8 mouse cellular contexts compared by ENCODE assay signal in the genomic region with DNA sequence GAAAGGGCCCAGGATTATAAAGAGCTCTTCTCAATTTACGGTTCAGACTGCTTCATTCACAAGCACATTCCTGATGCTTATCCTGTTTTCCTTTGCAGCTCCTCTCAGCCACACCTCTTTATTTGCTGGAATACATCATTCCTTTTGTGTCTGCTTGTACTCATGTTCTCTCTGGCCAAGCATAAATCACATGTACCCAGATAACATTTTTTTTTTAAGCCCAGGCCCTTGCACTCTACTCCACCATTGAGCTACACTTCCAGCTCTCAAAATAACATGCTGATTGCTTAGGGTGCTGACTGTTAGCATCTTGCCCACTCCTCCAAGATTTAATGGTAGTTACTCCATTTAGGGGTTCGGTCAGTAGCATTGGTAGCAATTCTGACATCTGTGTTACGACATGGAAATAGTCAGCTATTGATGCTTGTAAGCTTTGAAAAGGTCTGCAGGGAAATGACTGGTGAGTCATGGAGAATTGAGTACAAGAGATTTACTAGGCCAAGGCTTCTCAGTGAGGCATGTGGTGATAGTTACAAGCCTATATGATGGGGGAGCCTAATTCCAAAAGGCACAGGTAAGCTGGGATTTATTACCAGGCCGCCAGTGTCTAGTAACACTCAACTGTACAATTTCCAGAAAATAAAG. TPM values are rescaled to one million over a fixed set of nuclear protein-coding genes. Genes with fewer than 3 reads are reported as not detected.
DNase-seq lines count a peak whose midpoint lies in the region; ATAC-seq and TF ChIP-seq lines count a peak whose summit lies in the region.

No protein-coding gene starts in this region.

- no peak for TF ChIP-seq POLR2A in limb, embryonic 14.5 days (IDR thresholded peaks at IDR 0.05; ENCODE audit: borderline replicate concordance, extremely low read depth, insufficient read depth, insufficient read length)

- peaks cover 17% of the 10 kb centered on the region for H3K36me3 ChIP-seq in lung, embryonic 16.5 days (ENCODE audit: control insufficient read depth, insufficient read depth, low read length)
- peaks cover 25% of the 10 kb centered on the region for H3K36me3 ChIP-seq in forebrain, embryonic 13.5 days (ENCODE audit: poor library complexity, severe bottlenecking)
- peaks cover 16% of the 10 kb centered on the region for H3K36me3 ChIP-seq in limb, embryonic 14.5 days (ENCODE audit: control insufficient read depth, insufficient read depth, low read length)
- peaks cover 12% of the 10 kb centered on the region for H3K36me3 ChIP-seq in stomach, embryonic 16.5 days (ENCODE audit: control insufficient read depth, insufficient read depth, low read length)

- peaks cover 22% of the 10 kb centered on the region for H3K4me1 ChIP-seq in lung, embryonic 16.5 days (replicated peaks; ENCODE audit: control insufficient read depth, insufficient read depth, low read length)
- H3K4me1 ChIP-seq in forebrain, embryonic 13.5 days, result peaks cover 34% of the 10 kb centered on the region
- peaks cover 21% of the 10 kb centered on the region for H3K4me1 ChIP-seq in limb, embryonic 14.5 days (ENCODE audit: control insufficient read depth, insufficient read depth, low read length)
- peaks cover 16% of the 10 kb centered on the region for H3K4me1 ChIP-seq in stomach, embryonic 16.5 days (ENCODE audit: control insufficient read depth, insufficient read depth, low read length)

- 72% methylated on average over 4 of the region's 4 CpGs for WGBS in lung, embryonic 16.5 days
- 69% methylated on average over 4 of the region's 4 CpGs for WGBS in forebrain, embryonic 13.5 days
- 58% methylated on average over 4 of the region's 4 CpGs for WGBS in limb, embryonic 14.5 days
- 73% methylated on average over 4 of the region's 4 CpGs for WGBS in stomach, embryonic 16.5 days

- no peak overlapping the region; the same call in 1 of the 2 replicates for H3K9ac ChIP-seq in lung, embryonic 16.5 days (ENCODE audit: low read length)
- peak overlapping the region; percentile 88 for H3K9ac ChIP-seq in forebrain, embryonic 13.5 days
- 0 out of 2 replicates have a peak overlapping the region, but pooled peaks have one; percentile 83 for H3K9ac ChIP-seq in limb, embryonic 14.5 days (ENCODE audit: low read depth, low read length, severe bottlenecking)
- peak overlapping the region; percentile 46; the same call in 1 of the 2 replicates for H3K9ac ChIP-seq in stomach, embryonic 16.5 days (ENCODE audit: low read length)

- no peak for DNase-seq in lung, postnatal 25 days (ENCODE audit: low spot score)
- DNase-seq in limb, embryonic 14.5 days (ENCODE audit: low spot score), result no peak
- no peak for DNase-seq in embryo, embryonic 11 days
- no peak for DNase-seq in spleen, postnatal 4 days (ENCODE audit: low spot score in 2 of 2)
- no peak for DNase-seq in right cerebral cortex, adult 18-20 months

- peak overlapping the region; percentile 73 for H3K4me3 ChIP-seq in lung, embryonic 16.5 days (ENCODE audit: low read length)
- peak overlapping the region; percentile 71 for H3K4me3 ChIP-seq in forebrain, embryonic 13.5 days
- peak overlapping the region; percentile 89 for H3K4me3 ChIP-seq in limb, embryonic 14.5 days (replicated peaks; ENCODE audit: low read length)
- peak overlapping the region; percentile 93 for H3K4me3 ChIP-seq in stomach, embryonic 16.5 days (replicated peaks; ENCODE audit: low read length)

- no peaks in the 10 kb centered on the region for H3K9me3 ChIP-seq in lung, embryonic 16.5 days (ENCODE audit: control insufficient read depth, low read length)
- H3K9me3 ChIP-seq in forebrain, embryonic 13.5 days (replicated peaks), result no peaks in the 10 kb centered on the region
- no peaks in the 10 kb centered on the region for H3K9me3 ChIP-seq in limb, embryonic 14.5 days (ENCODE audit: control insufficient read depth, low read length)
- H3K9me3 ChIP-seq in stomach, embryonic 16.5 days (replicated peaks; ENCODE audit: control insufficient read depth, low read length), result no peaks in the 10 kb centered on the region

- H3K27ac ChIP-seq in lung, embryonic 16.5 days (ENCODE audit: low read length), result no peak overlapping the region
- no peak overlapping the region for H3K27ac ChIP-seq in forebrain, embryonic 13.5 days
- H3K27ac ChIP-seq in limb, embryonic 14.5 days (replicated peaks; ENCODE audit: low read depth, low read length), result no peak overlapping the region
- no peak overlapping the region for H3K27ac ChIP-seq in stomach, embryonic 16.5 days (ENCODE audit: low read length)

- H3K27me3 ChIP-seq in lung, embryonic 16.5 days (ENCODE audit: control insufficient read depth, insufficient read depth, low read depth, low read length), result no peaks in the 10 kb centered on the region
- H3K27me3 ChIP-seq in forebrain, embryonic 13.5 days, result no peaks in the 10 kb centered on the region
- no peaks in the 10 kb centered on the region for H3K27me3 ChIP-seq in limb, embryonic 14.5 days (ENCODE audit: control insufficient read depth, insufficient read depth, low read length)
- no peaks in the 10 kb centered on the region for H3K27me3 ChIP-seq in stomach, embryonic 16.5 days (ENCODE audit: control insufficient read depth, insufficient read depth, low read length)

- ATAC-seq in lung, embryonic 16.5 days (ENCODE audit: low read depth), result no peak
- ATAC-seq in forebrain, embryonic 13.5 days, result no peak
- no peak for ATAC-seq in limb, embryonic 14.5 days (ENCODE audit: low FRiP score, low read depth)
- no peak for ATAC-seq in stomach, embryonic 16.5 days (ENCODE audit: insufficient read depth, low FRiP score)

- H3K4me2 ChIP-seq in lung, embryonic 16.5 days (ENCODE audit: low read depth, low read length), result peak overlapping the region; percentile 92
- peak overlapping the region; percentile 87 for H3K4me2 ChIP-seq in forebrain, embryonic 13.5 days
- H3K4me2 ChIP-seq in limb, embryonic 14.5 days (replicated peaks; ENCODE audit: low read depth, low read length, severe bottlenecking), result peak overlapping the region; percentile 79
- peak overlapping the region; percentile 87 for H3K4me2 ChIP-seq in stomach, embryonic 16.5 days (ENCODE audit: low read depth, low read length)

RNA-seq across cellular contexts. Expression of a gene that starts 1.2 kb away (rescaled TPM):
- not detected in 2 replicates for polyA plus RNA-seq in lung, embryonic 16.5 days (2015; fragmentation: Nextera tagmentation; extraction: Ambion mirVana)
- not detected in 2 replicates for polyA plus RNA-seq in forebrain, embryonic 13.5 days (2015; fragmentation: Nextera tagmentation; extraction: Ambion mirVana)
- polyA plus RNA-seq in limb, embryonic 14.5 days (2012; rRNA removed), result 1.5 and 3.1 TPM in 2 replicates
- polyA plus RNA-seq in limb, embryonic 14.5 days (2014; fragmentation: Nextera tagmentation; extraction: Ambion mirVana), result not detected in 2 replicates
- polyA plus RNA-seq in stomach, embryonic 16.5 days (2015; fragmentation: Nextera tagmentation; extraction: Ambion mirVana), result not detected in 2 replicates

RNA-seq across cellular contexts. Expression of a gene that starts 2.0 kb away (rescaled TPM):
- 17.0 and 18.3 TPM in 2 replicates for polyA plus RNA-seq in lung, embryonic 16.5 days (2015; fragmentation: Nextera tagmentation; extraction: Ambion mirVana)
- polyA plus RNA-seq in forebrain, embryonic 13.5 days (2015; fragmentation: Nextera tagmentation; extraction: Ambion mirVana), result 22.1 and 22.5 TPM in 2 replicates
- 60.9 and 61.9 TPM in 2 replicates for polyA plus RNA-seq in limb, embryonic 14.5 days (2012; rRNA removed)
- 25.5 and 26.9 TPM in 2 replicates for polyA plus RNA-seq in limb, embryonic 14.5 days (2014; fragmentation: Nextera tagmentation; extraction: Ambion mirVana)
- 11.7 and 12.7 TPM in 2 replicates for polyA plus RNA-seq in stomach, embryonic 16.5 days (2015; fragmentation: Nextera tagmentation; extraction: Ambion mirVana)

RNA-seq across cellular contexts. Expression of a gene that starts 20.1 kb away (rescaled TPM):
- polyA plus RNA-seq in lung, embryonic 16.5 days (2015; fragmentation: Nextera tagmentation; extraction: Ambion mirVana), result 0.26 and 0.89 TPM in 2 replicates
- polyA plus RNA-seq in forebrain, embryonic 13.5 days (2015; fragmentation: Nextera tagmentation; extraction: Ambion mirVana), result 0.04 TPM in 1 of 2 replicates, not detected in the other
- 16.6 and 18.6 TPM in 2 replicates for polyA plus RNA-seq in limb, embryonic 14.5 days (2012; rRNA removed)
- polyA plus RNA-seq in limb, embryonic 14.5 days (2014; fragmentation: Nextera tagmentation; extraction: Ambion mirVana), result 8.9 and 11.2 TPM in 2 replicates
- 0.09 and 3.0 TPM in 2 replicates for polyA plus RNA-seq in stomach, embryonic 16.5 days (2015; fragmentation: Nextera tagmentation; extraction: Ambion mirVana)

RNA-seq across cellular contexts. Expression of a gene that starts 47.2 kb away (rescaled TPM):
- 9.3 and 11.0 TPM in 2 replicates for polyA plus RNA-seq in lung, embryonic 16.5 days (2015; fragmentation: Nextera tagmentation; extraction: Ambion mirVana)
- polyA plus RNA-seq in forebrain, embryonic 13.5 days (2015; fragmentation: Nextera tagmentation; extraction: Ambion mirVana), result 0.22 and 0.97 TPM in 2 replicates
- polyA plus RNA-seq in limb, embryonic 14.5 days (2012; rRNA removed), result 6.9 and 8.7 TPM in 2 replicates
- polyA plus RNA-seq in limb, embryonic 14.5 days (2014; fragmentation: Nextera tagmentation; extraction: Ambion mirVana), result 19.4 and 23.3 TPM in 2 replicates
- polyA plus RNA-seq in stomach, embryonic 16.5 days (2015; fragmentation: Nextera tagmentation; extraction: Ambion mirVana), result 93.0 and 101 TPM in 2 replicates
